ENCODE assay signal across 18 mouse cellular contexts in the genomic region with DNA sequence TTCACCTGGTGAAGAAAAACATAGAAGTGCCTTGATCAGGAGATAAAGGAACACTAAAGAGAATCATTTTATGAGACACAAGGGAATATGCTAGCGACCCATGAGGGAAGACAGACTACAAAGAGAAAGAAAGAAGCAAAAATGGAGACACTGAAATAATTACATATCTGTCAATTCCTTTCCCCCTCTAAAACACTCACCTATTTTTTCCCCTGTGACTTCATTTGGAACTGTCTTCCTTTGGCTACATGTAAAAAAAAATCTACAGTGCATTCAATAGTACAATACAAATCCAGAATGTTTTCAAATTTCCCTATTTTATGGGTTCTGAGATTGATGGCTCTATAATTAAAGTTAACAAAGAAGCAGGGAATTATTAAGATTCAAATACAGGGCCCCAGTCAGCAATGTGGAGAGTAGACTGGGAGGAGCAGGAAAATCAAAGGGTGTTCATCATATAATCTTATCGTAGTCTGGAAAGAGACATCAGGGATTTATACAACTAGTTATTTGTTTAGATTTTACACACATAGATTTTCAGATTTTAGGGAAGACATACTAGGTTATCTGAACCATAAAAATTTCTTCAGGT.
"Had no signal": no experiment of that assay in that cellular context is flagged by ENCODE, and none has a peak within 500 bp of the region (broad histone marks: within the 10 kb centered on the region; RNA-seq: fewer than 3 reads in every experiment).

No protein-coding gene starts in this region.

- H3K27me3 ChIP-seq: midbrain, embryonic 12.5 days; neural tube, embryonic 13.5 days; neural tube, embryonic 15.5 days had no signal

- H3K4me1 ChIP-seq: midbrain, embryonic 12.5 days; neural tube, embryonic 13.5 days; neural tube, embryonic 15.5 days had no signal

- ATAC-seq: midbrain, embryonic 16.5 days had no signal

- DNase-seq: lung, adult 18-20 months; lung, embryonic 14.5 days; lung, postnatal 10 days; lung, postnatal 4 days; midbrain, embryonic 14.5 days; retina, postnatal 1 day; right cerebral cortex, adult 18-20 months; right cerebral cortex, postnatal 25 days; right cerebral cortex, postnatal 4 days; spleen, adult 18-20 months; thymus, adult 18-20 months; thymus, postnatal 14 days; thymus, postnatal 36 days had no signal

- H3K4me3 ChIP-seq: midbrain, embryonic 12.5 days; myocyte; neural tube, embryonic 13.5 days; neural tube, embryonic 15.5 days had no signal

- H3K9ac ChIP-seq: lung, embryonic 14.5 days; midbrain, embryonic 12.5 days; neural tube, embryonic 13.5 days; neural tube, embryonic 15.5 days had no signal

- H3K36me3 ChIP-seq: midbrain, embryonic 12.5 days; neural tube, embryonic 13.5 days; neural tube, embryonic 15.5 days had no signal

- H3K27ac ChIP-seq: midbrain, embryonic 12.5 days; neural tube, embryonic 13.5 days; neural tube, embryonic 15.5 days had no signal

- H3K4me2 ChIP-seq: lung, embryonic 14.5 days; midbrain, embryonic 12.5 days; neural tube, embryonic 13.5 days; neural tube, embryonic 15.5 days had no signal

- H3K9me3 ChIP-seq: midbrain, embryonic 12.5 days; neural tube, embryonic 13.5 days; neural tube, embryonic 15.5 days had no signal
